Mouse (Mus musculus): Measurements from ENCODE around the gene Gm20388.

- TF ChIP-seq CTCF (IDR thresholded peaks at IDR 0.05; ENCODE audit: low read depth) (no peak), EP300 (optimal IDR thresholded peaks at IDR 0.05) (no peak)
Observed at GRCm38 (mm10) chr8:120279418-120279817, 368.8 kb downstream of the Gm20388 start.
